Mouse (Mus musculus) spleen, adult 2 months (tissue): ENCODE data around the gene Sec22c. TPM values are rescaled to one million over a fixed set of nuclear protein-coding genes. Genes with fewer than 3 reads are reported as not detected.

Experiments
- DNase-seq, 2 experiments: peaks; one replicate each; pipeline versions ENCODE4 v3.0.0 to v3.0.0-alpha.2; 2012 to 2021; ENCODE audit warnings: low spot score in 2 of 2, low read depth in 1 of 2
- H3K27ac ChIP-seq: fragments of 200-500 bp; 2 replicates; pipeline ENCODE4 v1.5.1; 2012; ENCODE audit warnings: low read length, inconsistent platforms; ENCODE audit not compliant: insufficient read depth
- H3K27me3 ChIP-seq: fragments of 200-500 bp; 2 replicates; pipeline ENCODE4 v1.6.1; 2012; ENCODE audit warnings: mild to moderate bottlenecking, moderate library complexity, low read length, inconsistent platforms; ENCODE audit not compliant: control insufficient read depth, insufficient read depth
- H3K36me3 ChIP-seq: fragments of 200-500 bp; 2 replicates; pipeline ENCODE4 v1.6.1; 2012; ENCODE audit warnings: mild to moderate bottlenecking, low read length, inconsistent platforms; ENCODE audit not compliant: control insufficient read depth, insufficient read depth
- H3K4me1 ChIP-seq: fragments of 200-500 bp; 2 replicates; pipeline ENCODE4 v1.6.1; 2011; ENCODE audit warnings: inconsistent platforms; ENCODE audit not compliant: control insufficient read depth, insufficient read depth, insufficient read length
- H3K4me3 ChIP-seq: fragments of 200-500 bp; 2 replicates; pipeline ENCODE4 v1.5.1; 2011; ENCODE audit warnings: mild to moderate bottlenecking, inconsistent platforms; ENCODE audit not compliant: insufficient read depth, insufficient read length; ENCODE audit errors: extremely low read depth
- CTCF ChIP-seq: fragments of 200-500 bp; IDR thresholded peaks from 2 replicates; pipeline ENCODE4 v1.5.1; 2011; ENCODE audit warnings: mild to moderate bottlenecking, inconsistent platforms; ENCODE audit not compliant: insufficient read depth, insufficient read length, insufficient replicate concordance; ENCODE audit errors: extremely low read depth
- POLR2A ChIP-seq: fragments of 200-500 bp; IDR thresholded peaks from 2 replicates; pipeline ENCODE4 v1.6.1; 2011; ENCODE audit warnings: low read depth, low read length, inconsistent platforms
- WGBS: fragments of 180-500 bp; shearing (Covaris S2); methylation state at CpG from one replicate; pipeline ENCODE4 v1.1.7; 2018; 5-methylcytosine and 5-hydroxymethylcytosine counted together
- polyA plus RNA-seq: library from polyadenylated mRNA; depleted of rRNA; stranded (reverse); fragments of >200 nt; gene quantifications from 2 replicates; pipeline ENCODE4 v1.2.3, GENCODE M21; 2012; rRNA removed

The Sec22c gene
- polyA plus RNA-seq: 10.0 and 12.0 TPM in 2 replicates

DNA sequence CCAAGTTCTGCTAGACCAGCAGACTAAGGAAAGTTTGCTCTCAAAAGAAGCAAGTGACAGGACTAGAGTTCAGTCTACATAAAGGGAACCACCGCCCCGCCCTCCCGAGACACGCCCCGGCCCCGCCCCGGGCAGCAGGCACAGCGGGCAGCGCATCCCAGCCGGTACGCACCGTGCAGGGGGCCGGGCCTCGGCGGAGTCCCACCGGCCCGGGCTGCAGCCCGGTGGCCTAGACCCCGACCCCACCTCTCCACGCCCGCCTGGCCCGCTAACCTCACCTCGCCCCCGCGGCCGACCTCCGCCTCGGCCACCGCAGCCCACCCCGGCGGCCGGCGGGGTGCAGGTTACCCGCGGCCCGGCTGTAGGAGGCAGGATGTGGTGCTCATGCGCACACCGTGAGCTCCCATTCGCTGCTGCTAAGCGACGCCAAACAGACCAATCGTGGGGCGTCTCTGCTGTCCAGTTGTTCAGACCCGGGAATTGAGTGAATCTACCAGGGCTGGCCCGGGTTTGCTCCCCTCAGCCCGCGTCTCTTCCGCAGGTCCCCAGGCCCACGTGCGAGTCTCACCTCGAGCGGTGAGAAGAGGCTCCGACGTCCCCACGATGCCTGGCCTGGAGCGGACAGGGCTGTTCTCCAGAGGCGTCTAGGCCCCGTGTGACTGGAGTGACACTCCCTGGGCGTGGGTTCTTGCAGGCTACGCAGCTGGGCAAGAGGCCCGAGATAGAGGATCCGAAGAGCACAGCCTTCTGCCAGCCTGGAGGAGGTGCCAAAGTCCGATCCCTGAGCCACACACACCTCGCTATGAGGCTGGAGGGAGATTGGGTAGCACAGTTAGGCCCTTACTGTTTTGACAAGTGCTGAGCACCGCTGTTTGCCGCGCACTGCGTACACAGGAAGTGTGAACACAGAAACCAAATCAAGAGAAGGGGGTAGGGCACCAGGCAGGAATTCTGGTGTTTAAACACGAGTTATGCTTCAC is at the start of gene Sec22c:
TSS of gene Sec22c (minus strand) at position 845 of the 980 bp plus-strand sequence.
- H3K4me3 ChIP-seq: peak within 1 kb of the TSS; percentile 80
- TF ChIP-seq CTCF (no peak), POLR2A (0 out of 2 replicates have a peak, but pooled peaks have one; percentile 2)
- WGBS: 1% methylated on average over 69 of the region's 69 CpGs
- no peaks in the 10 kb centered on the region for H3K27me3 ChIP-seq
- peak; percentile 73 to 89 for DNase-seq
- peak within 1 kb of the TSS; percentile 91 for H3K27ac ChIP-seq
- H3K4me1 ChIP-seq: peaks cover 10% of the 10 kb centered on the region; the same call in 1 of the 2 replicates
- H3K36me3 ChIP-seq: no peaks in the 10 kb centered on the region

GRCm38 (mm10) chr9:121754624-121755023 is 49.3 kb upstream of the Sec22c start:
- 95% methylated on average over 3 of the region's 3 CpGs for WGBS
- no peak for TF ChIP-seq CTCF
- TF ChIP-seq POLR2A: no peak
- peaks cover 8% of the 10 kb centered on the region for H3K4me1 ChIP-seq
- peaks cover 8% of the 10 kb centered on the region for H3K27me3 ChIP-seq
- no peak overlapping the region for H3K4me3 ChIP-seq
- H3K27ac ChIP-seq: no peak overlapping the region
- DNase-seq: no peak
- H3K36me3 ChIP-seq: peaks cover 44% of the 10 kb centered on the region

- no peaks in the 10 kb centered on the region for H3K4me1 ChIP-seq
- peaks cover 59% of the 10 kb centered on the region for H3K36me3 ChIP-seq
- no peaks in the 10 kb centered on the region for H3K27me3 ChIP-seq
- 97% methylated on average over 9 of the region's 9 CpGs for WGBS
- no peak overlapping the region for H3K27ac ChIP-seq
- TF ChIP-seq CTCF (no peak), POLR2A (no peak)
- H3K4me3 ChIP-seq: no peak overlapping the region
- DNase-seq: no peak
Measured at GRCm38 (mm10) chr9:121752774-121753173, 47.5 kb upstream of the Sec22c start.

DNA sequence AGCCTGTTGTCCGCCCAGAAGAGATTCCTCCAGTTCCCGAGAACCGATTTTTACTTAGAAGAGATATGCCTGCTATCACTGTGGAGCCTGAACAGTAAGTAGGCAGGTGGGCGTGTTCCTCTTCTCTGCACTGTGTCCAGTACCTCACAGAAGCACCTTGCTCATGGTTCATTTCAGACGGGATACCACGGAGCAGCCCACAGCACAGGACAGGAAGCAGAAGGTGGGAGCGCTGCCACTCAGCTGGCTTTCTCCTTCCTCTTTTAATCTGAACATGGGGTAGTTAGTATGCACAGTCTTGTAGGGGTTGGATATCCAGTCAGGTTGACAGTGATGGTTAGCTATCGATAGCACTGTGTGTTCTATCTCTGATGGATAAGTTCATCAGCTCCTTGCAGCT is 38.8 kb upstream of the Sec22c start:
- H3K4me1 ChIP-seq: no peaks in the 10 kb centered on the region
- no peak overlapping the region for H3K4me3 ChIP-seq
- 55% methylated on average over 8 of the region's 8 CpGs for WGBS
- peaks cover 53% of the 10 kb centered on the region for H3K36me3 ChIP-seq
- no peaks in the 10 kb centered on the region for H3K27me3 ChIP-seq
- TF ChIP-seq CTCF (no peak), POLR2A (no peak)
- no peak for DNase-seq
- no peak overlapping the region for H3K27ac ChIP-seq

- H3K27me3 ChIP-seq: no peaks in the 10 kb centered on the region
- H3K36me3 ChIP-seq: peaks cover 36% of the 10 kb centered on the region
- no peak overlapping the region for H3K27ac ChIP-seq
- WGBS: 87% methylated on average over 3 of the region's 3 CpGs
- TF ChIP-seq POLR2A (no peak), CTCF (no peak)
- no peaks in the 10 kb centered on the region for H3K4me1 ChIP-seq
- H3K4me3 ChIP-seq: no peak overlapping the region
- no peak for DNase-seq
Measured at GRCm38 (mm10) chr9:121741168-121741567, 35.9 kb upstream of the Sec22c start.

DNA sequence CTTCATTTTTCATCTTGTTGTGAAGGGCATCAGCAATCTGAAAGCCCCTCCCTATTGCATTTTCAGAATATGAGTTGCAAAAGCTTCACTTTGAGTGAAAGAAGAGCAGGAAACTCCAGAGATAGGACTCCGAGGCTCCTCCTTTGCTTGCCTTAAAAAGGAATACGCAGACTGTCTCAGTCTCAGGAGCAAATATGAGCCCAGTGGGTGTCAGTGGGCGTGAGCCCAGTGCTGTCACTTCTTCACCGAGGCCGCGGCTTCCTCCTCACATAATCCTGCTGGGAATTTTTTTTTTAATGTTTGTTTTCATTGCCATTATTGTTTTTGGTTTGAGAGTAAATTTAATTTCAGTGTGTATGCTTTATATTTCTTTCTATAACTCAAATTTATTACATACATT is 35.2 kb upstream of the Sec22c start:
- WGBS: 92% methylated on average over 6 of the region's 6 CpGs
- TF ChIP-seq CTCF (no peak), POLR2A (no peak)
- H3K4me3 ChIP-seq: no peak overlapping the region
- no peak for DNase-seq
- no peaks in the 10 kb centered on the region for H3K4me1 ChIP-seq
- no peak overlapping the region for H3K27ac ChIP-seq
- no peaks in the 10 kb centered on the region for H3K27me3 ChIP-seq
- peaks cover 34% of the 10 kb centered on the region for H3K36me3 ChIP-seq
